Mouse (Mus musculus): ENCODE data around the gene Kif17.
A peak's percentile ranks its signal among the peaks of the same experiment; 100 is the strongest.
"Not testable (repeated sequence)": the region's sequence is repeated elsewhere in the genome, so short reads cannot be mapped to it uniquely, and the experiment has no call there.

Kif17 gene

GRCm38 (mm10) chr4:138315781-138316180, 65.5 kb downstream of the Kif17 start:
- DNase-seq, result peak in 1 of 2 experiments; percentile 18

GRCm38 (mm10) chr4:138316369-138316768, 66.1 kb downstream of the Kif17 start:
- no peak for DNase-seq

DNA sequence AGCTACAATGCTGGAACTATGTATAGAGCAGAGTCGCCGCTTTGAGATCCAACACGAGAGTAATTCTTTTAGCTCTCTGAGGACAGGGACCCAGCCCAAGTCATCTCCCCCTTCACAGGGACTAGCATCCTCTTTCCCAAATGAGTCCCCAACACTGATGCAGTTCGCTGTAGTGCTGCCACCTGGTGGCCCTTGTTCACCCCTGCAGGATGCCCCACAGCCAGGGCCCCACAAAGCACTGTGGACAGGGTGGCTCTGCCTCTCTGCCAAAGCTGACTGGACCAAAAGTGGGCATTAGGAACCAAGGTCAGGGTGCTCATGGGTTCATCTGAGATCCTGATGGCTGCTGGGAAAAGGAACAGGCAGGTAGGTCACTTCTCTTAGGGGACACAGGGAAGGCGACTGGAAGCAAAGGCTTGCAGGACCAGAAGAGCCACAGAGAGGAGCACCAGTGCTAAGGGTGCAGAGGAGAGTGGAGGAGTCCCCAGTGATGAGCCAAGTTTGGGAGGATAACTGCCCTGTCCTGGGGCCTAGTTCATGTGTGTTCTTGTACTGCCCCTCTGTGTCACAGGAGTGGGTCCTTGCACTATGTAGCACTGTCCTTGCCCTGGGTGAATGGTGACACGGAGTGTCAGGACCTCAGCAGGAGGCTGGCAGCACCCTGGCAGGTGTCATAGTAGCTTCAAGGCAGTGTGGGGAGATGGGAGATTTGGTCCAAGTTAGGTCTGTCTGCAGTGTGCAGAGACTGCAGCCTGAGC, 68.5 kb downstream of the Kif17 start:
- peak in 1 of 2 experiments; percentile 68 for DNase-seq

DNA sequence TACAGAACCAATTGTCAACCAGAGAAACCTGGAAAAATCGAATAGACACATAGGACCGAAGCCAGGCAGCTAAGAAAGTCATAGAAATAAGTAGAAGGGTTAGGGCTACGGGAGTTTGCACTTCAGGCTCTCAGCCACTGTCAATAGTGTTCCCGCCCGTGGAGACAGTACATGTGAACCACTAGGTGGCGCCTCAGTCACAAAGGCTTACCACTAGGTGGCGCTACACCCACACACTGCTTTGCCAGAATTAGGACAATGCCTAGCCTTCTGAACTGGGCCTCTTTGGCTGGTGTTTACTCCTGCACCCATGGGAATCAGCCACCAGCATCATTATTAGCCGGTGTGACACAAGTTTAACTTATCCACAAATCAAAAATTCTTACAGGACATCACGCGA, 69.3 kb downstream of the Kif17 start:
- peak; percentile 56 to 76 for DNase-seq

DNA sequence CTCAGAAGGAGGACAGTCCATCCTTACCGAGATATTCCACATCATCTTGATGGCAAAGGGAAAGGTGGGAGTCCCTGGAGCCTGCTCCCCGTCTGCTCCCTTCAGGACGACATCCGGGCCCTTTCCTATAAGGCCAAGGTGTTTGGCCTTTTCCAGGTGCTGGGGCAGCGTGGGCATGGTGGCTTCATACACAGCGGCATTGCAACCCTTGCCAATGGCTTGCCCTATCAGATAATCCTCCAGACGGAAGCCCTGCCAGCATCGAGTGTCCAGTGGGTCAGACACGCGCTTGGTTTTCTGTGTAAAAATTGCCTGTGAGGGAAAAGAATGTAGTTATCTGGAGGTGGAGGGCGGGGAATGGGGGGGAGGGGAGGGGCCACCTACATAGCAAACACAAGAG, 70.5 kb downstream of the Kif17 start:
- no peak for DNase-seq

DNA sequence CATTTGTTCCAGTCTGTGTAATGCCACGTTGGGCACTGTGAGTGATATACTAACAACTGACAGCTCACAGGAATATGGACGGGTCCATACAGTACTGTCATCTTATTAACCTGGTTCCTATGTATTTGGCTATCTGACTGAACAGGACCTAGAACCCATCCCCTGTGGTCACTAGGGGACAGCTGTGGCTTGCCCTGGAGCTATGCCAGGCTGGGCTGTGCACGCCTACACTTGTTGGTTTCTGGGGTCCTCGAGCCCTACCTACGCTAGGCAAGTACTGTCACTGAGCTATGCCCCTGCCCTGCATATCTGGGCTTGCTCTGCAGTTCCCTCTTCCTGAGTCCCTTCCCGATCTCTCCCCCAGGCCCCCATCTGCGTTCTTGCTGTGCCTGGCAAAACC, 71.3 kb downstream of the Kif17 start:
- DNase-seq, result no peak

DNA sequence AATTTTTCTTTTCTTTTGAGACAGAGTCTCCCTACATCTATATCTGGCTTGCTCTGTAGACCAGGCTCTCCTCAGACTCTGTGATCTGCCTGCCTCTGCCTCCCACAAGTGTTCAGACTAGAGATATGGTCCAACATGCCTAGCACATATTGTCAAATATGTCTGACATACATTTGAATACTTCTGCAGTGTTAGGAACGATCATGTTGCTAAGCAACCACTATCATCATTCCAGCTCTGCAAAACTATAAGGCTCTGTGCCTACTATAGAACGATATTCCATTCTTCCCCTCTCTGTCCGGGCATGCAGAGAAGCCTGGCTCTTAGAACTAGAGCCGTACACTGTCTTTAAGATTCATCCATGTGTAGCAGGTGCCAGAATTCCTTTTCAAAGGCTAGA, 72.5 kb downstream of the Kif17 start:
- DNase-seq, result no peak

DNA sequence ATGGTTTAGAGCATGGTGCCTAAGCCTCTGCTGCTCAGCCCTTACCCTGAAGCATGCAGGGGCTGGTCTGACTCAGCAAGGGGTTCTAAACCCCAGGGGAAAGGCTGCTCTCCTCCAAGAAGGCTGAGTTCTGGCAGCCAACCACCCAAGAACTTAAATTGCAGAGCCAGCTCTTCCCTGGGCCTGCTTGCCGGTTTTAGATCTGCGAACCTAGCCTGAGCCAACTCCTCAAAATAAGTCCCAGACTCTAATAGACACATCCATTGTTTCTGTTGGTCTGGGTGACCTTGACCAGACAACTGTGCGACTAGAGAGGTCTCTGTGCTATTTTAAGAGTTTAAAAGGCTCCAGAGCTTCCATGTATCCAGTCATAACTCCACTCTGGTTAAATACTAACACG, 73.5 kb downstream of the Kif17 start:
- DNase-seq, result no peak

- no peak for DNase-seq
These were observed 74.2 kb downstream of the Kif17 start for GRCm38 (mm10) chr4:138324451-138324850.

GRCm38 (mm10) chr4:138325466-138326076, 75.3 kb downstream of the Kif17 start:
- DNase-seq, result peak; percentile 91 to 97

GRCm38 (mm10) chr4:138326077-138326695, 76.0 kb downstream of the Kif17 start, which contains the start of gene Pink1:
Gene Pink1 (minus strand): TSS chr4:138326307.
- peak; percentile 79 to 92 for DNase-seq

DNA sequence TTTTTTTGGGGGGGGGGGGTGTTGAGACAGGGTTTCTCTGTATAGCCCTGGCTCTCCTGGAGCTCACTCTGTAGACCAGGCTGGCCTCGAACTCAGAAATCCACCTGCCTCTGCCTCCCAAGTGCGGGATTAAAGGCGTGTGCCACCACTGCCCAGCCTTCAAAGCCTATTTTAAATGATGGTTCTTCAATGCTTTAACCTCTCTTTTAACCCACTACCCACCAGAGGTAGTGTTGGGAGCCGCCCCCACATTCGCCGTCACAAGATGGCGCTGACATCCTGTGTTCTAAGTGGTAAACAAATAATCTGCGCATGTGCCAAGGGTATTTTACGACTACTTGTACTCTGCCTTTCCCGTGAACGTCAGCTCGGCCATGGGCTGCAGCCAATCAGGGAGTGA, 76.9 kb downstream of the Kif17 start:
- not testable (repeated sequence) for DNase-seq

- DNase-seq, result no peak
These were observed 77.7 kb downstream of the Kif17 start for GRCm38 (mm10) chr4:138327891-138328470.

DNA sequence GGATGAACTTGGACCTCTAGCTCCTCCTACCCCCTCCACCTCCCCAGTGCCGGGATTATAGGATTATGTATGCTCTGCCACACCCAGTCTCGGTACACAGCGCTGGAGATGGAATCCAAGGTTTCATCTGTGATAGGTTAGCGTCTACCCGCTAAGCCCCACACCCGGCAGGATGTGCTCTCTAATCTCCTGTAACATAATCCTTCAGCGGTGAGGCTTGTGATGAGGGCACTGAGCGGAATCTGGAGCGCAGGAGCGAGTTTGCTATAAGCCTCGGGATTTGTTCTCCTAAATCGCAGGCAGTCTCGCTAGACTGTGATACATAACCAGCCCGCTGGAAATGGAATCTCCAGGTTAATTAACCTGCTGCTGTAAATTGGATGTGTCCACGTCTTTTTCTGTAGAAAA, 80.0 kb downstream of the Kif17 start:
- DNase-seq, result no peak

GRCm38 (mm10) chr4:138331647-138332046, 81.4 kb downstream of the Kif17 start:
- DNase-seq, result no peak

- DNase-seq, result no peak
These were observed 82.9 kb downstream of the Kif17 start for GRCm38 (mm10) chr4:138333135-138333534.

- no peak for DNase-seq
These were observed 84.8 kb downstream of the Kif17 start for GRCm38 (mm10) chr4:138335036-138335435.

DNA sequence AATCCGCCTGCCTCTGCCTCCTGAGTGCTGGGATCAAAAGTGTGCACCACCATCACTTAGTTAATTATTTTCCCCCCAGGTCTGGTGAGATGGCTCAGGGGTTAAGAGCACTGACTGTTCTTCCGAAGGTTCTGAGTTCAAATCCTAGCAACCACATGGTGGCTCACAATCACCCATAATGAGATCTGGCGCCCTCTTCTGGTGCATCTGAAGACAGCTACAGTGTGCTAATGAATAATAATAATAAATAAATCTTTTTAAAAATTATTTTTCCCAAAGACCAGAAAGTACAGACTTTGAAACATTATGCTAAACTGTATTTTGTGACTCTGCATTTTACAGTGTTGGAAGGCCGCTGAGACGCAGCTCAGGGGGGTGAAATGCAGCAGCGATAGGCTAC, 85.4 kb downstream of the Kif17 start:
- DNase-seq, result no peak

DNA sequence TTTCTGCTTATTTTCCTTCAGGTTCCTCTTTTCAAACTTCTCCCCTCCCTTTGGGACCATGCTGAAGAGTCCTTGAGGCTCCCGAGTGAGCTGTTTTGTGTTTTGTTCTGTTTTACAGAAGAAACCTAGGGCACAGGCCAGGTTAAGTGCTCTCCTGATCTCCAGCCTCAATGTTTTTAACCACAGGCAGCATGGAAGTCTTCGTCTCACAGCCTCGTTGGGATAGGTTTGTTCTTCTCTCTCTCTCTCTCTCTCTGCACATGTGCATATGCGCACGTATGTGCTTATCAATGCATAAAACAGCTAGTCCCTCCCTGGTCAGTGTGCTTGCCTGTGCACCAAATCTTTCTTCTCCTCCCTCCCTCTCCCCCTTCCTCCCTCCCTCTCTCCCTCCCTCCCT, 86.6 kb downstream of the Kif17 start:
- DNase-seq, result no peak

DNA sequence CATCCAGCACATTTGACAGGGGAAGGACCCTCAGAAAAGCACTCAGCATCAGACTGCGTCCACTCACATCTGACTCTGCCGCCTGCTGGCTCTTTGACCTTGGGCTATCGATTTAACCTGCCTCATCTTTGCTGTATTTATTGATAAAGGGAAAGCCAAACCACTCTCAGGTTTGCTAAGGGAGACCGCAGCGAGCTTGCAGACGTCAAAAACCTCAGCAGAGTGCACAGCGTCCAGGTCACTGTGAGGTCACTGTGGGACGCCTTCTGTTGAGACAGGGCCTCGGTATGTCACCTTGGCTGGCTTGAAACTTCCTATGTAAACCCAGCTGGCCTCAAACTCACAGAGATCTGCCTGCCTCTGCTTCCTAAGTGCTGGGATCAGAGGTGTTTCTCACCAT, 87.1 kb downstream of the Kif17 start:
- DNase-seq, result no peak

- peak in 1 of 2 experiments; percentile 15 for DNase-seq
These were observed 89.7 kb downstream of the Kif17 start for GRCm38 (mm10) chr4:138339963-138340362.

DNA sequence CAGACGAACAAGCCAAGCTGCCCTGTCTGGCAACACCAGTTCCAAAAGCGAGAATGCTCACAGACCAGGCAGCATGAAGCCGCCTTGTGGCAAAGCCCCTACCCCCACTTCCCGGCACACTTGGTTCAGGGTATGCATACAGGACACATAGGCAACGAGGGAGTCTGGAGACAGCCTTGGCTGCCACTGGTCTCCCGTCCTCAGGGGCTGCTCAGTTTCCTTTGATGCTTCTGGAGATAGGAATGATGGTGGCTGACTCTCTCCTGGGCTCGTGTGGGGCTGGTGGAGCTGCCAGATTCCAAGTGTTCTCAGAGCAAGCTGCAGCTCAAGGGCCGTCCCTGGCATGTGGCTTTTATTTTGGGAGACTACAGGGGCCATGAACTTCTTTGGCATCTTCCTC, 91.2 kb downstream of the Kif17 start:
- no peak for DNase-seq

GRCm38 (mm10) chr4:138342048-138342447, 91.8 kb downstream of the Kif17 start:
- no peak for DNase-seq

DNA sequence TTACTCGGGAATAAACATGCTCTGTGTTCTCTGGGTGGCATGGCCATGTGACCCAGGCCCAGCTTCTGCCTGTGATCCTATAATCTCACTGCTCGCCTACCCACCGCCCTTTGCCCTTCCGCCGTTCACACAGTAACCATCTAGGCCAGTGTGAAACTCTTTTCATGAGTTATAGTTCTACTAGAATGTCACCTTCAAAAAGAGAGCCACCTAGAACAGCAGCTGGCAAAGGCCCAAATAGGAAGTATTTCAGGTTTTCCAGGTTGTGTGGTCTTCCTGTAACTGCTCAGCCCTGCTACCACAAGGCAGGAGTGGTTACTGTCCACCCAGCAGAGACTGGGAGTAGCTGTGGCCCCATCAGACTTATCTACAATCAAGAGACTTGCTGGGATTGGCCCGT, 92.5 kb downstream of the Kif17 start:
- DNase-seq, result no peak
